Mouse (Mus musculus) retina, postnatal 1 day (tissue): ENCODE measurements around the gene Bmp6.

ENCODE experiments used
- DNase-seq: peaks from one replicate; pipeline ENCODE4 v3.0.0-alpha.2; 2012

The Bmp6 gene

GRCm38 (mm10) chr13:38344713-38345430 is at the start of gene Bmp6:
Bmp6 (plus strand) TSS chr13:38345107.
- DNase-seq: peak; percentile 84

- no peak for DNase-seq
These were observed 48.7 kb upstream of the Bmp6 start for GRCm38 (mm10) chr13:38296166-38296565.

DNA sequence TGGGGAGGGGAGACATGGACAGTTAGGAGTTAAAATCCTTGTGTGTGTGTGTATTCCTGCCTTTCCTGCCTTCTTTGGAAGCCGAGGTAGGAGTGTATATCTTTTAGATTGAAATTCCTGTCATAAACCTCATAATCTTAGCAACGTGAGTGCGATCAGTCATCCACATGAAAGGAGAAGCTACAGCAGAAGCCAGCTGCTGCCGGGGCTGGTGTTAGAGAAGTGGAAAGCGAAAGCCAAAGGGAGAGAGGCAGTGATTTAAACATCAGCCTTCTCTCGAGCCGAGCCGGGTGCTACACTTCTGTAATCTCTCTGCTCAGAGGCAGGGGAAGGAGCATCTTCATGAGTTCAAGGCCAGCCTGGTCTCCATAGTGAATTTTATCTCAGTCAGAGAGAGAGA is 48.3 kb upstream of the Bmp6 start:
- DNase-seq: no peak

- no peak for DNase-seq
These were observed 33.8 kb upstream of the Bmp6 start for GRCm38 (mm10) chr13:38311125-38311524.

- no peak for DNase-seq
These were observed 32.4 kb upstream of the Bmp6 start for GRCm38 (mm10) chr13:38312357-38313040.

DNA sequence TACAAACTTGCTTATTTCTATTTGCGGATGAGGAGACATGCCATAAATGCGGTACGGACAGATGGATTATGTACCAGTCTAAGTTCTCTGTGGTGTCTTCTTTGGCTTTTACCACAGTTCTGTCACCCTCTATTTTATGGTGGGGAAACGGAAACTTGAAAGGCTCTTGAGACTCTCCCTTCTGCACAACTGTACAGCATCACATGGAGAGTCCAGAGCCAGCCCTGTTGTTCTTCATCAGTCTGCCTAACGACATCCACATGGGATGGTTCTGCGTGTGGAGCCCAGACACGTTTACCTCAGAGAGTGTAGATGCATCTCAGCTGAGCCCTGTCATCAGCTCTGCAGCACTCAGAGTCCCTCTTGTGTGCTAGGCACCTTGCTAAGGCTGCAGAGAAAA is 30.3 kb upstream of the Bmp6 start:
- no peak for DNase-seq

- no peak for DNase-seq
These were observed 26.5 kb upstream of the Bmp6 start for GRCm38 (mm10) chr13:38318418-38318817.

DNA sequence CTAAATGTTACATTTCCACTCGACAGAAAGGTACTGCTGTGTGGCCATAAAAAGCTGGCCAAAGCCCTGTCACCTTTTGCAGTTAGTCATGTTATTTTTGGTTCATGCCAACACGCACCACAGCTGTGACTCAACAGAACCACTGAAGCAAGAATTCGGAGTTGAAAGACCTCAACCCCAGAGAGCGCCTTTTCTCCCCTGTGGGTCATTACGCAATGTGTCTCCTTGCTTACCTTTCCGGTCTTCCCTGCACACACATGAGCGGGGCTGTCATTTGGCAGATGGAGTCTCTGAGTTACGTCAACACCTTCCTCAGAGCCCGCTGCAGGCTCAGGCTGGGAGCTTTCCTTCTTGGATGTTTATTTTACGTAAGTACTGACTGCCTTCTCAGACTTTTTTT is 24.6 kb upstream of the Bmp6 start:
- DNase-seq: no peak

DNA sequence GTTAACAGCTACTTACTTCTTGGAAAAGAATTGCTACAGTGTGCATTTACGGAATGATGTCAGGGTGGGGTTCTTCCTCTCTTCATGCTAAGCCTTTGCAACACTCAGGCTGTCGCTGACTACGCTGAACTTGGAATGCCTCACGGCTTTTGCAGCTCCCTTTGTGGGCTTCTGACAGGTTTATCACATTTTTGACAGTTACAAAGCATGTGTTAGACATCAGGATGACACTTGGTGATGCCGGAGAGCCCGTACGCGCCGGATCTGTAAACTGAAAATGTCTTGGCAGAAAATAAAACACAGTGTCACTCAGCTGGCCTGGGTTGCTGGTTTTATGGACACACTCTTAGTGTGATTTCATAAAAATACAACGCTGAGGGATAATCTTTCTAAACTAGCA is 20.5 kb upstream of the Bmp6 start:
- DNase-seq: peak; percentile 7

GRCm38 (mm10) chr13:38327377-38327776 is 17.5 kb upstream of the Bmp6 start:
- DNase-seq: no peak

- DNase-seq: no peak
These were observed 11.4 kb upstream of the Bmp6 start for GRCm38 (mm10) chr13:38333496-38333895.

GRCm38 (mm10) chr13:38342598-38342997 is 2.3 kb upstream of the Bmp6 start:
- DNase-seq: peak; percentile 70

DNA sequence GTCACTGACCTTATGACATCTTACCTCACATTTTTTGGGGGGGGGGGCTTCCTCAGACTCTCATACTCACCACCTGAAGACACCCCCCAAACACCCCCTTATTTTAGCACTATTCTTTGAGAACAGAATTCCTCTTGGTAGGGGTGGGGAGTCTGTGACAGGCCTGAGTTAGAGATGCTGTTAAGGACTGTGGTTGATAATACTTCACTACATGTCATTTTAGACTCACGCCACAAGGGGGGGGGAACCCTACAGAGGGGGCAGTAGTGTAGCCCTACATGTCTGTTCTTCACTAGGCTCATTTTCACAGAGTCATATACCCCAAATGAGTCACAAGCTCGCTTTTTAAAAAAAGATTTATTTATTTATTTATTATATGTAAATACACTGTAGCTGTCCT is 1.7 kb upstream of the Bmp6 start:
- DNase-seq: no peak

DNA sequence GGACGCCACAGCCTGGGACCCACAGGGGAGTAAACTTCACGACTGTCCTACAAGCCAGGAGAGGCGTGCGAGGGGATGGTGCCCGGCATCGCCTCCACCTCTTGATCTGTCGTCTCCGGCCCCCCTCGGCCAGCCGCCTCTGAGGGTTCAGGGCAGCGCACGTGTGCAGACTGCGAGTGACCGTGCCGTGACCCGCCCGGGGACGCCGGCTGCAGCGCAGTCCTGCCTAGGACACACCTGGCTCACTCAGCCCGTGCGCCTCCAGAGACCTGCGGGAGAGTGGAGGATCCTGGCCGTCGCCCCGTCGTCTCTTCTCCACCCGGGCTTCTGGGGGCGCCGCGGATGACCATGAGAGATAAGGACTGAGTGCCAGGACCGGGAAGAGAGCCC is 519 bp downstream of the Bmp6 start:
- DNase-seq: peak; percentile 16

DNA sequence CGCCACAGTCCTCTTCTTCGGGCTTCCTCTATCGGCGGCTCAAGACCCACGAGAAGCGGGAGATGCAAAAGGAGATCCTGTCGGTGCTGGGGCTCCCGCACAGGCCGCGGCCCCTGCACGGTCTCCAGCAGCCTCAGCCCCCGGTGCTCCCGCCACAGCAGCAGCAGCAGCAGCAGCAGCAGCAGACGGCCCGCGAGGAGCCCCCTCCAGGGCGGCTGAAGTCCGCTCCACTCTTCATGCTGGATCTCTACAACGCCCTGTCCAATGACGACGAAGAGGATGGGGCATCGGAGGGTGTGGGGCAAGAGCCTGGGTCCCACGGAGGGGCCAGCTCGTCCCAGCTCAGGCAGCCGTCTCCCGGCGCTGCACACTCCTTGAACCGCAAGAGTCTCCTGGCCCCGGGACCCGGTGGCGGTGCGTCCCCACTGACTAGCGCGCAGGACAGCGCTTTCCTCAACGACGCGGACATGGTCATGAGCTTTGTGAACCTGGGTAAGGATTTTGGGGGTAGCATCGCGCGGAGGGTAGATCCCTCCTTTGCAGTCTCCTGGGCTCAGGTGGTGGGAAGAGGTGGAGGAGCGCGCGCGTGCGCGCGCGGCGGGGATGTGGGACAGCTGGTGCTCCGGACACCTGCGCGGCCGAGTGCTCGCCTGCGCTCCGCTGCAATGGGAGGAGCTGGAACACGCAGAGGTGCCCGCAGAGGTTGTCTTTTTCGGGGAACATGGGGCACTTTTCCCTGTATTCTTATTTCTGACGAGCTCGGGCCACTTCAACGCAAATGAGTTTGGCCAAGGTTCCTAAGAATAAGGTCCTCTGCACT is 1.4 kb downstream of the Bmp6 start:
- peak; percentile 27 for DNase-seq

- peak; percentile 33 for DNase-seq
These were observed 2.3 kb downstream of the Bmp6 start for GRCm38 (mm10) chr13:38347021-38347774.

DNA sequence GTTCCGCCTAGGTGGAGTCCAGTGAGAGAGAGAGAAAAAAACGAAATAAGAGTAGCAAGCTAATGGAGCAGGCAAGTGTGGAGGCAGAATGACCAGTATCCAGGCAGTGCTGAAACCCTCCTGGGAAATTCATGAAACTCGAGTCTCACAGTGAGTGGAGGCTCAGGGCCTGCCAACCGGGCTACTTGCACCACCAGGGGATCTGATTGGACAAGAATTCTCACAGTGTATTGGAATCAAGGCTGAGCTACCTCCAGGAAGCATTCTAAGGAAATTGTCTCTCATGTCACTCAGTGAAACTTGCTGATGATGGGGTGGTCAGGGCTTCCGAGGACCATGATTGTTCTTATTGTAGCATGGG is 2.8 kb downstream of the Bmp6 start:
- DNase-seq: no peak

DNA sequence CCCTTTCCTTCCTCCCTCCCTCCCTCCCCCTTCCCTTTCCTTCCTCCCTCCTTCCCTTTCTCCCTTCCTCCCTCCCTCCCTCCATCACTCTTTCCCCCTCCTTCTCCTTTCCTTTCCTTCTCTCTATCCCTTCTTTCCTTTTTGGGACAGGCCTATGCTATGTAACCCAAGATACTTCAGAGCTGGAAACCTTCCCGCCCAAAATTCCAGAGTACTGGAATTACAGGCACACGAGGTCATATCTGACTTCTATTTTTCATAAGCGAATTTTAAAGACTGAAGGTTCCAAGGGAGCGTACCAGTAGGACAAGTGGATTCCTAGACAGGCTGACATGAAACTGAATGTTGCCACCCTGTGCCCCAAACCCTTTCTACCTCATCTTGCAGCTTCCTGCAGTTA is 4.1 kb downstream of the Bmp6 start:
- DNase-seq: no peak

- no peak for DNase-seq
These were observed 4.9 kb downstream of the Bmp6 start for GRCm38 (mm10) chr13:38349818-38350217.

DNA sequence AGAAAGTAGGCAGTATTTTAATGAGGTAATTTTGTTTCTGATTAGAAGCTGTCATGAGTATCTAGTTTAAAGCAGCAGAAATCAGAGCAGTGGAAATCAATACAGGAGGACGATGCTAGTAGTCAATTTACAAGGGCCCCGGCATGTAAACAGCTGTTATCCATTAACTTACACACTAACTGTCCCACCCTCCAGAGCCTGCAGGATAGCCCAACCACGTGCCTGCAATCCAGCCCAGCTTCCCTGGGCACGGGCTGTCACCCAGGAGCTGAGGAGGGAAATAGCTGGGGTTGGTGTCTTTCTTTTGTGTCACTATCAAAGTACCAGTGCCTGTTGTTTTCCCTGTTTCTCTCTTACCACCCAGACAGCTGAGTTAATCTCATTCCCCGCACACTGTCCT is 7.1 kb downstream of the Bmp6 start:
- no peak for DNase-seq

DNA sequence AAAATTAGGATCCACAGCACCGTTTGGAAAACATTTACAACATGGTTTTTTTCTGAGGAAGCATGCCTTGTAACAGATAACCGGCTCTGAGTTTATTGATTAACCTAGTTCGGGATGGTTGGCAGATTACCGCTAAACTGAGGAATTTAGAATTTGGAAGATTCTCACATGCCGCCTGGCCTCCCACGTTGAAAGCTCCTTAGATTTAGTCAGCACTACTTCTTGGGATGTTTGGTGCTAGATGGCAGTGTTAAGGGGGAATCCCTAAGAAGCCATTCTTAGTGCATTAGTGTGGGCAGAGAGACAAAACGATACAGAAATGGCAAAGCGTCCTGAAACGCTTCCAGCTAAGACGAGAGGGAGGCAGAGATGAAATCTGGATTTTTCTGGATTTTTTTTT is 8.1 kb downstream of the Bmp6 start:
- no peak for DNase-seq

GRCm38 (mm10) chr13:38353420-38354255 is 8.7 kb downstream of the Bmp6 start:
- no peak for DNase-seq
